Mouse (Mus musculus) heart, embryonic 13.5 days (tissue): ENCODE measurements around the gene Atp5e. TPM values are rescaled to one million over a fixed set of nuclear protein-coding genes. Genes with fewer than 3 reads are reported as not detected.

Experiments
- ATAC-seq: fragments of 200-750 bp; cut with Nextera tagmentation; 2 replicates; pipeline ENCODE4 v1.8.0; 2017; ENCODE audit warnings: moderate TSS enrichment; ENCODE audit not compliant: insufficient number of reproducible peaks, low FRiP score, low TSS enrichment; ENCODE audit errors: extremely low read depth
- H3K27ac ChIP-seq: fragments of 300-500 bp; sonication (generic); replicated peaks from 2 replicates; pipeline ENCODE4 v1.5.1; 2015; ENCODE audit warnings: moderate library complexity, mild to moderate bottlenecking, inconsistent platforms
- H3K27me3 ChIP-seq: fragments of 300-500 bp; sonication (generic); replicated peaks from 2 replicates; pipeline ENCODE4 v1.6.1; 2015; ENCODE audit warnings: mild to moderate bottlenecking, inconsistent platforms
- H3K36me3 ChIP-seq: fragments of 300-500 bp; sonication (generic); 2 replicates; pipeline ENCODE4 v1.6.1; 2015; ENCODE audit warnings: mild to moderate bottlenecking, inconsistent platforms
- H3K4me1 ChIP-seq: fragments of 300-500 bp; sonication (generic); 2 replicates; pipeline ENCODE4 v1.6.1; 2015; ENCODE audit warnings: inconsistent platforms
- H3K4me2 ChIP-seq: fragments of 300-500 bp; sonication (generic); 2 replicates; pipeline ENCODE4 v1.6.1; 2015; ENCODE audit warnings: inconsistent platforms, mild to moderate bottlenecking, moderate library complexity
- H3K4me3 ChIP-seq: fragments of 300-500 bp; sonication (generic); 2 replicates; pipeline ENCODE4 v1.5.1; 2015; ENCODE audit warnings: moderate library complexity, mild to moderate bottlenecking, inconsistent platforms
- H3K9ac ChIP-seq: fragments of 300-500 bp; sonication (generic); 2 replicates; pipeline ENCODE4 v1.6.1; 2015; ENCODE audit warnings: inconsistent platforms, mild to moderate bottlenecking, moderate library complexity
- H3K9me3 ChIP-seq: fragments of 300-500 bp; sonication (generic); 2 replicates; pipeline ENCODE4 v1.6.1; 2016; ENCODE audit warnings: inconsistent platforms
- WGBS: fragments of 180-500 bp; shearing (Covaris S2); methylation state at CpG from one replicate; pipeline ENCODE4 v1.1.7; 2015; ENCODE audit warnings: mixed read lengths; 5-methylcytosine and 5-hydroxymethylcytosine counted together
- polyA plus RNA-seq: library from polyadenylated mRNA; unstranded; fragments of >200 nt; fragmentation: Nextera tagmentation; extraction: Ambion mirVana; gene quantifications from 2 replicates; pipeline ENCODE4 v1.2.1, GENCODE M21; 2015

The Atp5e gene
- polyA plus RNA-seq, 1 experiment from 2014 or later, result 1,120 TPM

DNA sequence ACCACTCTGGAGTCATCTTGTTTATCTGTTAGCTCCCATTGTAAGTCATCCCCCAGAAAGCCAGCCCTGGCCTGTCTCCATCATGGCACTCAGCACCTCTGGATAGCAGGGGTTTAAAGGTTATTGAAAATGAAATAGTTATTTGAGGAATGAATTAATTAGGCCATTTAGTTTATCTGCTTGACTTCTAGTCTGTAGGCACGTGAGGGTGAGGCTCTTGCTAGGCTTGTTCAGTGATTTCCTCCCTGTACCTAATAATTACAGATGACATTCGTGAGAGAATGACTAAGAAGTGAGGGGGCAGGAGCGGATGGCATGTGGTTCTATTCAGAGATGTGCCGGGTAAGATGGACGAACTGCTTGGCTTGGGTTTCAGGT lies 9.6 kb upstream of the Atp5e start:
- H3K4me1 ChIP-seq, result peaks cover 32% of the 10 kb centered on the region
- no peak for ATAC-seq
- peak overlapping the region; percentile 80 for H3K9ac ChIP-seq
- H3K9me3 ChIP-seq, result peaks cover 3% of the 10 kb centered on the region; the same call in 1 of the 2 replicates
- H3K27me3 ChIP-seq, result no peaks in the 10 kb centered on the region
- H3K36me3 ChIP-seq, result peaks cover 32% of the 10 kb centered on the region
- H3K4me2 ChIP-seq, result peak overlapping the region; percentile 85
- H3K27ac ChIP-seq, result peak overlapping the region; percentile 71
- peak overlapping the region; percentile 81 for H3K4me3 ChIP-seq
- WGBS, result 76% methylated on average over 5 of the region's 5 CpGs

DNA sequence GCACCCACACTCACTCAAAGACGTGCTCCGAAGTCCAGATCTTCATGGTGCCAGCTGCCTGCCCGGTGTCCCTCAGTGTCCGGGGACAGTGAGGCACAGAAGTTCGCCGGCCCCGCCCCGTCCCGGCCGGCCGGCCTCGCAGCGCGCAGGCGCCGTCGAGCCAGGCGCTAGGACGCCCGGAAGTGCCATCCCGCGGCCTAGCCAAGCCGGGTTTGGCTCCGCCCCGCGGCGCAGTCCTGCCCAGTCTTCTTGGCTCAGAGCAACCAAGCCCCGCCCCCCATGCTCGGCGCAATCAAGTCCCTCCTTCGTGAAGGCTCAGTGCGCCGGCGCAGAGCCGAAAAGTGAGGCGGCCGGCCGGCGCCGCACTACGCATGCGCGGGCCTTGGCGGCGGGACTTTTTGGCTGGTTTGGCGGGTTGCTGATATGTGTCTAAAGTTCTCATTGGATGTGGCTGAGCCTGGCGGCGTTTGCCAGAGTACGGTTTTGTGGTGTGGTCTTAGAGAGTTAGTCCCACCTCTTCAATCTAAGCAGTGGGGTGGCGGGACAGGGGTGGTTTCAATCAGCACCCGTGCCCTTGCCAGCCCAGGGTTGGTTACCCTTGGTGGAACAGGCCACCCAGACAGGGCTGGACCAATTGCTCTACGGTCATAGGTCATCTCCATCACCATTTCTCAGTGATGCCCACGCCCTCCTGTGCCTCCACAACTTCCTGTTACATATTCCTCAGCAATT lies 9.1 kb upstream of the Atp5e start, which contains the start of gene Prelid3b:
Prelid3b (minus strand) TSS at position 264 of the 732 bp plus-strand sequence.
- Histone ChIP-seq H3K9ac (peak within 1 kb of the TSS; percentile 89), H3K36me3 (peaks cover 38% of the 10 kb centered on the region), H3K9me3 (peaks cover 3% of the 10 kb centered on the region; the same call in 1 of the 2 replicates), H3K4me2 (peak within 1 kb of the TSS; percentile 85), H3K27ac (peak within 1 kb of the TSS; percentile 78), H3K27me3 (no peaks in the 10 kb centered on the region), H3K4me3 (peak within 1 kb of the TSS; percentile 81), H3K4me1 (peaks cover 32% of the 10 kb centered on the region)
- ATAC-seq, result peak; percentile 99
- under 1% methylated on average over 53 of the region's 53 CpGs for WGBS

DNA sequence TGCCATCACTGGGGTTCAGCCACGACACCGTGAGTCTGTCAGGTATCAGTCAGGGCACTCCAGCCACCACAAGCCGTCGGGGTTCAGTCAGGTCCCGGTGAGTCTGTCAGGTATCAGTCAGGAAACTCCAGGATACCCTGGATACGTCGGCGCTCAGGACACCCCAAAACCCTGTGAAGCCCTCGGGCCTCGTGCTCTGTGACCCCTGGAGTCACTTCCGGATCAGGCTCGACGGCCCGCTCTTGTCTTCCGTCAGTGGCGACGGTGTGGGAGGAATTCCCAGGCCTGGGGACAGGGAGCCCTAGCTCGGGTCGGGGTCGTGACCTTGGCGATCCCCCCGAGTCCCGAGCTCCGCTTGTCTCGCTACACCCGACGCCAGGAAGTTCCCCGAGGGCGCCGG lies 8.5 kb upstream of the Atp5e start:
- H3K36me3 ChIP-seq, result peaks cover 43% of the 10 kb centered on the region
- peaks cover 3% of the 10 kb centered on the region; the same call in 1 of the 2 replicates for H3K9me3 ChIP-seq
- WGBS, result 6% methylated on average over 30 of the region's 30 CpGs
- peak; percentile 15 for ATAC-seq
- peaks cover 32% of the 10 kb centered on the region for H3K4me1 ChIP-seq
- H3K4me2 ChIP-seq, result peak overlapping the region; percentile 85
- H3K27ac ChIP-seq, result peak overlapping the region; percentile 78
- H3K4me3 ChIP-seq, result peak overlapping the region; percentile 81
- H3K27me3 ChIP-seq, result no peaks in the 10 kb centered on the region
- peak overlapping the region; percentile 89 for H3K9ac ChIP-seq

DNA sequence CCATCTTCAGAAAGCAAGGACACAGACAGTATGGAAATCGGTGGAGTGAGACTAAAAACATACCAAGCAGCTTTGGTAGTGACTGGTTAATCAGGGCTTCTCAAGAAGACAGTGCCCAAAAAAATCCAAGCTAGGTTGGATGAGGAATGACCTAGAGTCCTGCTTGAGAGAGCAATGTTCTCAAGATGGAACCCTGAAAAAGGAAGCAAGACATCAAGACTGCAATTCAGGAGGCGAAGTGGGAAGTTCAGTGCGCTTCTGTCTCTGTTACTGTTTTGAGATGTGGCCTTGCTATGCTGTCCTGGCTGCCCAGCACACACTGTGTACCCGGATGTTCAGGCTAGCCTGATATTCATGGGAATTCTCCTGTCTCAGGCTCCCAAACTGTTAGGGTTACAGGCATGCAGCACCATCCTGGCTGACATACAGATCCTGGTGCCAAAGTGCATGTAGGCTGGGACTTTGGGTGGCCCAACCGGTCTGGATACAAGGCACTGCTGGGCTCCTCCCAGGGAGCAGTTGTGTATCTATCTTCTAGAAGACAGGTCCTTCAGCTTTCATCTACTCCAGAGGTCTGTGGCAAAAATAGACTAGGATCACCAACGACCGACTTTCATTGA lies 7.0 kb upstream of the Atp5e start:
- Histone ChIP-seq H3K4me2 (peak overlapping the region; percentile 85), H3K4me3 (no peak overlapping the region), H3K36me3 (peaks cover 58% of the 10 kb centered on the region), H3K4me1 (peaks cover 32% of the 10 kb centered on the region), H3K27ac (no peak overlapping the region; the same call in 1 of the 2 replicates), H3K9ac (no peak overlapping the region), H3K27me3 (no peaks in the 10 kb centered on the region), H3K9me3 (peaks cover 3% of the 10 kb centered on the region; the same call in 1 of the 2 replicates)
- ATAC-seq, result no peak
- 72% methylated on average over 7 of the region's 7 CpGs for WGBS

DNA sequence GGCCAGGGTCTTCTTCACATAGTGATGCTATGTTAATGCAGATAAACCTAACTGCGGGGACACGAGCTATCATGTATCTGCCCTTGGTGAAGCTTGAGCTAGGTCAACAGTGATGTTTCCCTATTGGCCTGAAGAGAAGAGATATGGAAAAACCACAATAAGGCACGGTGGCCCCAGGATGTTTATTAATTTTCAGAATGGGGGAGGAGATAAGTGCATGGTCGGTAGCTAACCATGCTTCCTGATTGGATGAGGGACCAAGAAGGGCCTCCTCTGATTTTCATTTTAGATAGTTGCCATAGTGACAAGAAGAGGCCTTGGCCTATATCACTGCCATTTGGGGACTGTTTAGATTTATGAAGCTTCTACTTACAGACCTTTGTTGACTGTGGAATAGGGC lies 6.4 kb upstream of the Atp5e start:
- H3K36me3 ChIP-seq, result peaks cover 64% of the 10 kb centered on the region
- H3K9ac ChIP-seq, result no peak overlapping the region
- H3K4me2 ChIP-seq, result no peak overlapping the region
- H3K4me1 ChIP-seq, result peaks cover 32% of the 10 kb centered on the region
- H3K4me3 ChIP-seq, result no peak overlapping the region
- peaks cover 3% of the 10 kb centered on the region; the same call in 1 of the 2 replicates for H3K9me3 ChIP-seq
- ATAC-seq, result no peak
- no peaks in the 10 kb centered on the region for H3K27me3 ChIP-seq
- WGBS, result 69% methylated on average over 4 of the region's 4 CpGs
- no peak overlapping the region for H3K27ac ChIP-seq

DNA sequence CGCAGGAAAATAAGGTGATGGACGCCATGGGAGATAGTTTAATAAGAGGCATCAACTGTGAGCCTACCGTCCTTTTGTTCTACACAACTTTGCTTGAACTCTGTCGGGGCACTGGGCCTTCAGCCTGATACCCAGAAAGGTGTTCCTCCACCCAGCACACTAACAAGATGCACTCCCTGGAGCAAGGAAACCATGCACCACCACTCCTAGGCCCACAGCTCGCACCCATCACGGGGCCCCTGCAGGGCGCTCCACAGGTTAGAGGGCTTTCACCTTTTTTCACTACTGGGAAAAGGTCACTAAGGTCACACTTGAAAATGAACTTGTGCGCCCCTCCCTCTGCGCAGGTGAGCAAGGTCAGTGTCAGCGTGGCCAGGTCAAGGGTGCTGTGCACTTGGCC lies 535 bp downstream of the Atp5e start:
- Histone ChIP-seq H3K27ac (peak overlapping the region; percentile 79), H3K4me3 (peak overlapping the region; percentile 73), H3K27me3 (no peaks in the 10 kb centered on the region), H3K36me3 (peaks cover 67% of the 10 kb centered on the region), H3K4me1 (peaks cover 10% of the 10 kb centered on the region), H3K9me3 (no peaks in the 10 kb centered on the region), H3K9ac (peak overlapping the region; percentile 88), H3K4me2 (peak overlapping the region; percentile 84)
- ATAC-seq, result 0 out of 2 replicates have a peak, but pooled peaks have one; percentile 12
- 27% methylated on average over 10 of the region's 10 CpGs for WGBS

DNA sequence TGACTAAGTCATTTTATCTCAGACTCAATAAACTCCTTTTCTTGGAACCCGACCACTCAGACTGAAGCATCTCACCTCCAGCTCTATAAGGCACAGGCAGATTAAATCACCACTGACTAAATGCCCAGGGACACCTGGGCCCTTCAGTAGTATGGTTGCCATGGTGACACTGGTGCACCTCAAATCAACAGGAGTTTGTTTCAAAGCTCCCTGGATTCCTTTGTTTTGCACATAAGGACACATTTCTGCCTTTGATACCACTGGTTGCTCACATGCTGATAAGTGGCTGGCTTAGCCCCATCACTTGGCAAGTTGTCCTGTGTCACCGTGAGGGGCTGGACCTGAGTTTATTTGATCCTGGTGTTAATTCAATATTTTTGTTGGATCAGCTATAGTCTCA lies 4.5 kb downstream of the Atp5e start:
- Histone ChIP-seq H3K27ac (no peak overlapping the region), H3K4me3 (no peak overlapping the region), H3K9ac (no peak overlapping the region), H3K9me3 (no peaks in the 10 kb centered on the region), H3K4me1 (peaks cover 10% of the 10 kb centered on the region), H3K4me2 (no peak overlapping the region), H3K36me3 (peaks cover 30% of the 10 kb centered on the region), H3K27me3 (no peaks in the 10 kb centered on the region)
- no peak for ATAC-seq
- 61% methylated on average over 2 of the region's 2 CpGs for WGBS

DNA sequence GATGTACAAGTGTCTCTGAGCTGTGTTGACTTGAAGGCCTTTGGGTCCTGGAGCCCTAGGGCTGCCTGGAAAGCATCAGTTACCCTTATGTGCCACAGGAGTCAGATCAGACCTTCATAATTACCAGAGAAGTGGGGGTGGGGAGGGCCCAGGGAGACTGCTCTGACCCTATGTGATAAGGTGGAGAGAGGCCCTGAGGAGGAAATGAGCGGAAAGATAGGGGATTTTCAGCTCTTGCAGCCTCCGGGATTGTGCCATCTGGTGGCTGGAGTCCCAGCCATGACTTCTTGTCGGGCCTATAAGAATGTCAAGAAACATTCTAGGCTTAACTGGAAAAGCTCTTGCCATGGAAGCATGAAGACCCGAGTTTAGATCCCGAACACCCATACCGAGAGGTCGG lies 10.2 kb downstream of the Atp5e start:
- no peak overlapping the region for H3K9ac ChIP-seq
- no peak for ATAC-seq
- H3K27me3 ChIP-seq, result no peaks in the 10 kb centered on the region
- no peaks in the 10 kb centered on the region for H3K9me3 ChIP-seq
- peak overlapping the region; percentile 6; the same call in 1 of the 2 replicates for H3K4me2 ChIP-seq
- H3K4me1 ChIP-seq, result peaks cover 5% of the 10 kb centered on the region
- no peak overlapping the region for H3K4me3 ChIP-seq
- no peak overlapping the region for H3K27ac ChIP-seq
- 43% methylated on average over 7 of the region's 7 CpGs for WGBS
- H3K36me3 ChIP-seq, result no peaks in the 10 kb centered on the region

DNA sequence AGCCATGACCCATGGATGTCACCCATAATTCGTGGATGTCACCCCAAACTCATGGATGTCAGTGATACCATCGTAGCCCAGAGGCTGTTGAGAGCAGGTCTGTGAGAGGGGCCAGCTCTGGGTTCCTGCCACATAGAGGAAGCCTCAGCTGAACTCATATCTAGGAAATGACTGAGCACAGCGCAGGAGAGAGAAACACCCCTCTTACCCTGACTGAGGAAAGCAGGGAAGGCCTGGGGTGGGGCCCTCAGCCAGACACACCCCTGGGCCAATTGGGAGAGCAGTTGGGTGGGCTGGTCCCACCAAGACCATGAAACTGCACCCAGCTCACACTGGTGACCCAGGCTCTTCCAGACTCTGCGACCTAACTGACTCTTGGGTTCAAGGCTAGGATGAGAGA lies 13.6 kb downstream of the Atp5e start, which contains the start of gene Tubb1:
Tubb1 (plus strand) TSS at position 343 of the 400 bp plus-strand sequence.
- no peaks in the 10 kb centered on the region for H3K36me3 ChIP-seq
- H3K27me3 ChIP-seq, result no peaks in the 10 kb centered on the region
- WGBS, result 61% methylated on average over 4 of the region's 4 CpGs
- H3K9ac ChIP-seq, result no peak within 1 kb of the TSS
- no peak for ATAC-seq
- H3K4me3 ChIP-seq, result no peak within 1 kb of the TSS
- peaks cover 5% of the 10 kb centered on the region for H3K4me1 ChIP-seq
- no peak within 1 kb of the TSS for H3K27ac ChIP-seq
- H3K9me3 ChIP-seq, result no peaks in the 10 kb centered on the region
- no peak within 1 kb of the TSS for H3K4me2 ChIP-seq

DNA sequence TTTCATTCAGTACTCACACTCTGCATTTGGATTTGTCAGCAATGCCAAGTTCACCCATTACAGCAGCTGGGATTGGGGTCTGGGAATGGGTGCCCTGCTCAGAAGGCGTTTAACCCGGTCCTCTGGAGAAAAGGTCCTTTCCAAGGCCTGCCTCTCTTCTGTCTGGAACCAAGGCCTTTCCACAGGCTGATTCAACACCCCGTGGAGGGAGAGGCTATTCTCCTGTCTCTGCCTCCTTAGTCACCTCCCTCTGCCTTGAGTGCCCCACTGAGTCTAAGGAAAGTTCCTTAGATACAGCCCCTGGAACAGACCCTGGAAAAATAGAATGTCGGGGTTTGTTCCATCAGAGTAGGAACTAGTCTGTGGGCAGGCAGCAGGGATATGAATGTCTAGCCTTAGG lies 15.5 kb downstream of the Atp5e start:
- H3K4me2 ChIP-seq, result no peak overlapping the region
- H3K27ac ChIP-seq, result no peak overlapping the region
- WGBS, result 81% methylated on average over 4 of the region's 4 CpGs
- H3K9me3 ChIP-seq, result no peaks in the 10 kb centered on the region
- no peak overlapping the region for H3K9ac ChIP-seq
- no peak overlapping the region for H3K4me3 ChIP-seq
- no peaks in the 10 kb centered on the region for H3K36me3 ChIP-seq
- no peak for ATAC-seq
- peaks cover under 1% of the 10 kb centered on the region for H3K4me1 ChIP-seq
- H3K27me3 ChIP-seq, result no peaks in the 10 kb centered on the region

DNA sequence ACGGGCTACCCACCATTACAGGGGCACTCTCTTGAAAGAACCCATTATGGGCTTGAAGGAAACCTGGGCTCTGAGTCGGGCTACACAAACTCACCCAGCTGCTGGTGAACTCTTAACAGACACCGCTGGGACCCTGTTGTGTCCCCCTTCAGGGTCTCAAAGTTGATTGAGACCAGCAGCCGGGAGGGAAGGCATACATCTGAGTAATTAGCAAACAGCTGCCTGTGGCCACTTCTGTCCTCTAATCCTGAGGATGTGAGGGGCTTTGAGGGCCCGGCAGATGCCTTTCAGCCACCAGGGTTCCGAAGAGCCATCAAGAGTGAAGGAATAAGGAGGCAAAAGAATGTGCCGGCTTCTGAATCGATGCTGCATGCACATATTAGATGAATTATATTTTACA lies 17.0 kb downstream of the Atp5e start:
- 61% methylated on average over 8 of the region's 8 CpGs for WGBS

More for the DNA sequence above, 17.0 kb downstream of the Atp5e start:
- H3K27ac ChIP-seq, result no peak overlapping the region
- H3K9me3 ChIP-seq, result no peaks in the 10 kb centered on the region
- no peak overlapping the region for H3K9ac ChIP-seq
- H3K4me2 ChIP-seq, result no peak overlapping the region
- H3K36me3 ChIP-seq, result no peaks in the 10 kb centered on the region
- H3K4me1 ChIP-seq, result peaks cover 10% of the 10 kb centered on the region
- H3K27me3 ChIP-seq, result no peaks in the 10 kb centered on the region
- no peak for ATAC-seq
- H3K4me3 ChIP-seq, result no peak overlapping the region
